Mouse (Mus musculus) neural tube, embryonic 12.5 days (tissue): Measurements from ENCODE around the gene 1700022I11Rik. TPM values are rescaled to one million over a fixed set of nuclear protein-coding genes. Genes with fewer than 3 reads are reported as not detected.
A peak's percentile ranks its signal among the peaks of the same experiment; 100 is the strongest.

ENCODE experiments used
- ATAC-seq: fragments of 200-750 bp; cut with Nextera tagmentation; 2 replicates; pipeline ENCODE4 v1.8.0; 2017; ENCODE audit warnings: low read depth, mild to moderate bottlenecking, moderate TSS enrichment, moderate library complexity; ENCODE audit not compliant: low FRiP score
- H3K27ac ChIP-seq: fragments of 300-500 bp; sonication (generic); 2 replicates; pipeline ENCODE4 v1.5.1; 2016
- H3K27me3 ChIP-seq: fragments of 300-500 bp; sonication (generic); replicated peaks from 2 replicates; pipeline ENCODE4 v1.6.1; 2016; ENCODE audit warnings: mild to moderate bottlenecking
- H3K36me3 ChIP-seq: fragments of 300-500 bp; sonication (generic); 2 replicates; pipeline ENCODE4 v1.6.1; 2016; ENCODE audit warnings: mild to moderate bottlenecking
- H3K4me1 ChIP-seq: fragments of 300-500 bp; sonication (generic); 2 replicates; pipeline ENCODE4 v1.6.1; 2016
- H3K4me2 ChIP-seq: fragments of 300-500 bp; sonication (generic); replicated peaks from 2 replicates; pipeline ENCODE4 v1.6.1; 2016; ENCODE audit warnings: mild to moderate bottlenecking
- H3K4me3 ChIP-seq: fragments of 300-500 bp; sonication (generic); 2 replicates; pipeline ENCODE4 v1.5.1; 2016
- H3K9ac ChIP-seq: fragments of 300-500 bp; sonication (generic); 2 replicates; pipeline ENCODE4 v1.6.1; 2016; ENCODE audit warnings: mild to moderate bottlenecking
- H3K9me3 ChIP-seq: fragments of 300-500 bp; sonication (generic); 2 replicates; pipeline ENCODE4 v1.6.1; 2016; ENCODE audit warnings: mild to moderate bottlenecking
- WGBS: fragments of 180-500 bp; shearing (Covaris S2); methylation state at CpG from one replicate; pipeline ENCODE4 v1.1.7; 2016; 5-methylcytosine and 5-hydroxymethylcytosine counted together
- polyA plus RNA-seq: library from polyadenylated mRNA; unstranded; fragments of >200 nt; fragmentation: Nextera tagmentation; extraction: Ambion mirVana; gene quantifications from 2 replicates; pipeline ENCODE4 v1.2.1, GENCODE M21; 2016

The 1700022I11Rik gene
- polyA plus RNA-seq, 1 experiment from 2014 or later = 0.93 TPM

DNA sequence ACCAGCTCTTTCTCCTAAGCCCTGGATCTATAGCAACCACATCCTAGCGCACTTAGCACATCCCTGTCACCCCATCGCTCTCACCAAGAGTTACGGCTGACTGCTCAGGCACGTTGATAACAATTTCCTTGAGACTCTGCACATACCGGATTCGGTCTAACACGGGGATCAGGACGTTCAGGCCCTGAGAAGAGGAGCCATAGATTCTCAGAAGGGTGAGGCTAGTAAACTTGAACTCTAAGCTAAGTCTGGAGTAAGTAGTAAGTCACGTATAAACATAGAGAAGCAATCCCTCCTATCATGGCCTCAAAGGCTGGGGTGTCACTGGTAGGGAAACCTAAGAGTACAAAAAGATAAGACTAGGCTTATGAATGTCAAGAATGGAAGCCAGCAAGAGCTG is 60.9 kb downstream of the 1700022I11Rik start:
- Histone ChIP-seq H3K4me1 (peaks cover 24% of the 10 kb centered on the region), H3K9me3 (no peaks in the 10 kb centered on the region), H3K4me2 (peak overlapping the region; percentile 86), H3K27me3 (no peaks in the 10 kb centered on the region), H3K9ac (peak overlapping the region; percentile 86), H3K36me3 (peaks cover 61% of the 10 kb centered on the region), H3K4me3 (peak overlapping the region; percentile 74), H3K27ac (0 out of 2 replicates have a peak overlapping the region, but pooled peaks have one; percentile 82)
- 79% methylated on average over 9 of the region's 9 CpGs for WGBS
- no peak for ATAC-seq

DNA sequence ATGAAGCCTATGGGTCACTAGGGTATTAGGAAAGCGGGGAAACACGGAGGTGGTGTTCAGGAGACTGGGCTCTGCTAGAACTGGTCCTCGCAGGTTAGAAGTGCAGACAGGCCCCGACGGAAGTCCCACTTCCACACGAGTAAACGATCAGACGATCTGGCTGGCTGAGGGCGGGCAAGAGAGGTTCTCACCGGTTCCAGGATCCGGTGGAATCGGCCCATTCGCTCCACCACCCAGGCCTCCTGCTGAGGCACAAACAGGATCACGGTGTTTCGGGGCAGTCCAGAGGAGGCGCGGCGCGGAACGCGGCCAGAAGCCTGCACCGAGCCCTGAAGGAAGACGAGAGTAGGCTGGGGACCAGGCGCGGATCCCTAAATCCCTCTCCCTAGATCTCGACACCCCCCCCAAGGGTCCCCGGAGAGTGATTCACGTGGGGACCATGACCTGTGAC is 61.4 kb downstream of the 1700022I11Rik start:
- peak; percentile 5; the same call in 1 of the 2 replicates for ATAC-seq
- 1% methylated on average over 28 of the region's 28 CpGs for WGBS
- H3K27me3 ChIP-seq = no peaks in the 10 kb centered on the region
- H3K27ac ChIP-seq = peak overlapping the region; percentile 82
- H3K36me3 ChIP-seq = peaks cover 65% of the 10 kb centered on the region
- H3K4me2 ChIP-seq = peak overlapping the region; percentile 86
- H3K9me3 ChIP-seq = no peaks in the 10 kb centered on the region
- H3K9ac ChIP-seq = peak overlapping the region; percentile 86
- H3K4me1 ChIP-seq = peaks cover 24% of the 10 kb centered on the region
- H3K4me3 ChIP-seq = peak overlapping the region; percentile 74

DNA sequence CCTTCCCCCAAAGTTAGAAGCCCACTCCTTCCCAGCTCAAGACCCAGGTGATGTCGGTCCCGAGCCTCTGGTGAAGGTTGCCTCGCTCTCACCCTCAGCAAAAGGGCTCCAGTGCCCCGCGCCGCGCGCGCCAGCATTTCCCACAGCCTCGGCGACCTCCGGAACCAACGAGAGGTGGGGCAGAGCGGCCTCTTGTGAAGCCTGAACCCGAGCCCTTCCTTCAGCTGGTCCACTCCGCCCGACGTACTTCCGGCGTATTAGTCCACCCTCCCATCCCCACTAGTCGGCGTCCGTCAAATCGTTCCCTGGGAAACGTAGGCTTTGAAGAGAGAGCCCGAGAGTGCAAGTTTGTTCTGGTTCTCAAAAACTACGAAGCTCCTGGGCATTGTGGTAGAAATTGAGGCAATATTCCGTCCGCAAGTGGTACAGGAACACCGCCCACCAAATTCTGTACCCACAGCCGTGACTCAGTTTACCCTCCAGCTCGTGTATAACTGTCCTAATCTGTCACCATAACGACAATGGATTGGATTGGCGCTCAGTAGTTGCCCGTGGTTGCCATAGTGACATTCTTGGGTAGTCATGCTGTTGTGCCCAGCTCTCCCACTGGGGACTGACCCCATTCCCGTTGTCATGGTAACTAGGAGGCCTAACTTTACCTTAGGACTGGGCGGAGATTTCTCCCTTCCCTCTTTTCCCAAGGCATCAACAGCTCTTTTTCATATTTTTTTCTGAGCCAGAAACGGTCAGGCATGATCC is 62.0 kb downstream of the 1700022I11Rik start, which contains the start of gene Stoml2:
TSS of gene Stoml2 (minus strand) at position 474 of the 759 bp plus-strand sequence.
- under 1% methylated on average over 38 of the region's 38 CpGs for WGBS
- Histone ChIP-seq H3K9me3 (no peaks in the 10 kb centered on the region), H3K4me2 (peak within 1 kb of the TSS; percentile 86), H3K27ac (peak within 1 kb of the TSS; percentile 82), H3K4me1 (peaks cover 24% of the 10 kb centered on the region), H3K36me3 (peaks cover 71% of the 10 kb centered on the region), H3K27me3 (no peaks in the 10 kb centered on the region), H3K4me3 (peak within 1 kb of the TSS; percentile 74), H3K9ac (peak within 1 kb of the TSS; percentile 86)
- peak; percentile 97 for ATAC-seq

DNA sequence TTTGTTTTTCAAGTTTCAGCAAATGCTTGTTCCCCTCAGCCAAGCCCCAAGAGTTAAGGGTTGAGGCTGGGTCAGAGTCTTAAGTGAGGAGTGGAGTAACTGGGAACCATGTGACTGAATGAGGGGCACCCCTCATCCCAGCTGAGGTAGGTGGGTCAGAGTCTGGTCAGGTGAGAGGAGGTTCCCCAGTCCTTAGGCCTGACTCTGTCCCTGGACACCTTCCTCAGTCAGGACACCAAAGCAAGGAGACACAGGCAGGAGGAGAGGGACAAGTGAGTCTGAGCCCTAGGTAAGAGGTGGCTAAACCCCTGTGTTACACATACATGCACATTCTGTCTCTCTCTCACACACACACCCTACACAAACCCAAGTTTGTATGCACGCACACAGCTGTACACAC is 63.1 kb downstream of the 1700022I11Rik start:
- H3K4me1 ChIP-seq = peaks cover 27% of the 10 kb centered on the region
- H3K9me3 ChIP-seq = no peaks in the 10 kb centered on the region
- ATAC-seq = no peak
- H3K36me3 ChIP-seq = peaks cover 70% of the 10 kb centered on the region
- no peak overlapping the region for H3K27ac ChIP-seq
- H3K27me3 ChIP-seq = no peaks in the 10 kb centered on the region
- no peak overlapping the region for H3K4me3 ChIP-seq
- 100% methylated on average over 1 of the region's 1 CpGs for WGBS
- no peak overlapping the region for H3K9ac ChIP-seq
- peak overlapping the region; percentile 86; the same call in 1 of the 2 replicates for H3K4me2 ChIP-seq

Other genes with a start within 250 kb of the 1700022I11Rik start
- gene 4930578G10Rik, start 234.1 kb upstream of the 1700022I11Rik start, polyA plus RNA-seq = 1.5 and 1.6 TPM in 2 replicates
- 0.36 TPM in 1 of 2 replicates, not detected in the other for gene Ccl19, start 213.0 kb upstream of the 1700022I11Rik start, polyA plus RNA-seq
- gene Ccl21a, start 195.6 kb upstream of the 1700022I11Rik start, polyA plus RNA-seq = 0.95 and 0.99 TPM in 2 replicates
- 0.05 and 0.14 TPM in 2 replicates for gene Fam205a1, start 115.7 kb upstream of the 1700022I11Rik start, polyA plus RNA-seq
- 0.80 and 0.82 TPM in 2 replicates for gene Gm12394, start 112.8 kb upstream of the 1700022I11Rik start, polyA plus RNA-seq
- 2.5 and 2.6 TPM in 2 replicates for gene Fam205c, start 95.4 kb upstream of the 1700022I11Rik start, polyA plus RNA-seq
- gene Phf24, start 52.9 kb upstream of the 1700022I11Rik start, polyA plus RNA-seq = 10.9 and 11.4 TPM in 2 replicates
- gene Dnajb5, start 19.8 kb upstream of the 1700022I11Rik start, polyA plus RNA-seq = 29.0 and 33.6 TPM in 2 replicates
- gene Vcp, start 30.9 kb downstream of the 1700022I11Rik start, polyA plus RNA-seq = 631 and 640 TPM in 2 replicates
- 17.4 and 20.9 TPM in 2 replicates for gene Fancg, start 40.9 kb downstream of the 1700022I11Rik start, polyA plus RNA-seq
- gene Pigo, start 56.2 kb downstream of the 1700022I11Rik start, polyA plus RNA-seq = 24.5 and 25.2 TPM in 2 replicates
- gene Stoml2, start 62.1 kb downstream of the 1700022I11Rik start, polyA plus RNA-seq = 251 and 257 TPM in 2 replicates
- 33.8 and 36.2 TPM in 2 replicates for gene Fam214b, start 76.6 kb downstream of the 1700022I11Rik start, polyA plus RNA-seq
- gene Unc13b, start 89.3 kb downstream of the 1700022I11Rik start, polyA plus RNA-seq = 19.1 and 22.4 TPM in 2 replicates